Mouse (Mus musculus): Measurements from ENCODE around the gene Cldn16.

DNA sequence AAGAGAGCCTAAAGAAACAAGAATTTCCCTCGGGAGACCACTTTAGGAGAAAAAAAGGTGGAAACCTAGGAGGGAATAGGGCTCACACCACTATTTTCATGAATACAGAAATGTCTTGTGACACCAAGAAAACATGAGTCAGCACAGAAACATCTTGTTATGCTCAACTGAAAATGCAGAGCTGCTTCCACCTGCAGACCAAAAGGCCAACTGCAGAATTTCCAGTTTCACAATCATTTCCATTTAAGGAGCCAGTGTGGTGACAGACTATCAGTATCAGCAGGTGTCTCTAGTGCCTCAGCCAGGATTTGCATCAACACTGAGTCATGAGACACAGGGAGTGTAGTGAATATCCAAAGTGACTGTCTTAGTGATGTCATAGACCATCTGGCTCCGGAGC lies 15.3 kb upstream of the Cldn16 start:
- no peak for TF ChIP-seq CTCF (IDR thresholded peaks at IDR 0.05; ENCODE audit: control insufficient read depth, insufficient read depth, insufficient replicate concordance, low read depth, low read length)
- no peak for TF ChIP-seq POLR2A (IDR thresholded peaks at IDR 0.05; ENCODE audit: control insufficient read depth, low read depth, low read length)

Data from testis, adult 2 months (tissue).